ENCODE assay signal across 10 mouse cellular contexts in the genomic region with DNA sequence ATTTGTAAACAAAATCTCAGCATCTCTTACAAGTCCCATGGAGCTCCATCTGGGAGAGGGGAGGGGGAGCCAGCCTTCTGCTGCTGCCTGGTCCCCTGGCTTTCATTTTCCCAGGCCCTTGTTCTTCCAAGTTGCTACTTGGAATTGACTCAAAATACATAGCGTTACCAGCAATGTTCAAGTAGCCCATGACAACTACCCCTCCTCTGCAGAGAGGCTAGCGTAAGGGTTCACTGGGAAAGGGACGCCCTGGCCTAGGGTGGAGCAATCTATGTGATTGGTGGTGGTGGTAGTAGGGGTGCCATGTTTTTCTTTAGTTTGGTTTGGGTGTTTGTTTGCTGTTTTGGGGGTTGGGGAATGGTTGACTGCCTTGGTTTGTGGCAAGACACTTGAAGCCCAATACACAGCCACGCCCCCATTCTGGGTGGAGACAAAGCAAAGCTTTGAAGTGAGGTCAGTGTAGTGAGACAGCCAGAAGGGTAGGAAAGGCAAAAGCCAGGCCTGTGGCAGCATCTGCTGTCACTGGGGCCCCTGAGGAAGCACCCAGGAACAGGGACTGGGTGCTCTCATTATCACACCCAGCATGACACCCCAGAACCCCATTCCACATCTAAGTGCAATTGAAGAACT. TPM values are rescaled to one million over a fixed set of nuclear protein-coding genes. Genes with fewer than 3 reads are reported as not detected.
DNase-seq lines count a peak whose midpoint lies in the region; ATAC-seq and TF ChIP-seq lines count a peak whose summit lies in the region.
"Had no signal": no experiment of that assay in that cellular context is flagged by ENCODE, and none has a peak within 500 bp of the region (broad histone marks: within the 10 kb centered on the region; RNA-seq: fewer than 3 reads in every experiment).

No protein-coding gene starts in this region.

- H3K27ac ChIP-seq in hindbrain, embryonic 10.5 days, result peak overlapping the region; percentile 85
- 0 out of 2 replicates have a peak overlapping the region, but pooled peaks have one; percentile 9 for H3K27ac ChIP-seq in lung, postnatal 0 days (ENCODE audit: low read length)

- no peak overlapping the region for H3K9ac ChIP-seq in lung, postnatal 0 days (replicated peaks; ENCODE audit: low read depth)

- H3K4me2 ChIP-seq in lung, postnatal 0 days (replicated peaks; ENCODE audit: low read depth, low read length), result peak overlapping the region; percentile 28; the same call in 1 of the 2 replicates

- no peak for TF ChIP-seq CTCF in lung, postnatal 0 days (IDR thresholded peaks at IDR 0.05)

- WGBS in hindbrain, embryonic 10.5 days, result 67% methylated on average over 4 of the region's 4 CpGs
- 51% methylated on average over 4 of the region's 4 CpGs for WGBS in lung, postnatal 0 days

- DNase-seq in adrenal gland, adult 2 months, result peak; percentile 64
- no peak for DNase-seq in adrenal gland, postnatal 4 days (ENCODE audit: low spot score in 2 of 2)
- peak; percentile 39 for DNase-seq in ES-CJ7 (ENCODE audit: low read depth, low spot score)
- DNase-seq in hindbrain, embryonic 10.5 days (ENCODE audit: low spot score), result peak; percentile 68
- DNase-seq in lung, postnatal 0 days (ENCODE audit: low spot score), result peak; percentile 74
- DNase-seq in ovary, postnatal 14 days (ENCODE audit: low spot score), result no peak
- no peak for DNase-seq in gastrocnemius, postnatal 10 days
- DNase-seq in heart, postnatal 10 days, result no peak

- peak; percentile 48 for TF ChIP-seq EP300 in lung, postnatal 0 days (IDR thresholded peaks at IDR 0.05)

- H3K9me3 ChIP-seq in hindbrain, embryonic 10.5 days, result no peaks in the 10 kb centered on the region
- no peaks in the 10 kb centered on the region for H3K9me3 ChIP-seq in lung, postnatal 0 days (ENCODE audit: low read length)

- ATAC-seq in lung, postnatal 0 days, result peak; percentile 86

- intact Hi-C loops in heart, postnatal 10 days (cut with DNase I), result no loop called here

- peaks cover 47% of the 10 kb centered on the region for H3K4me1 ChIP-seq in hindbrain, embryonic 10.5 days (replicated peaks)
- H3K4me1 ChIP-seq in lung, postnatal 0 days (ENCODE audit: insufficient read depth, low read depth, low read length), result peaks cover 6% of the 10 kb centered on the region; the same call in 1 of the 2 replicates

- no peak overlapping the region for H3K4me3 ChIP-seq in hindbrain, embryonic 10.5 days
- H3K4me3 ChIP-seq in lung, postnatal 0 days (ENCODE audit: low read depth, low read length), result no peak overlapping the region

- no peaks in the 10 kb centered on the region for H3K36me3 ChIP-seq in hindbrain, embryonic 10.5 days
- H3K36me3 ChIP-seq in lung, postnatal 0 days (ENCODE audit: insufficient read depth, low read length), result no peaks in the 10 kb centered on the region

- 0 out of 2 replicates have a peak, but pooled peaks cover 4% of the 10 kb centered on the region for H3K27me3 ChIP-seq in hindbrain, embryonic 10.5 days (ENCODE audit: insufficient read depth, poor library complexity, severe bottlenecking)
- H3K27me3 ChIP-seq in lung, postnatal 0 days (replicated peaks; ENCODE audit: insufficient read depth, low read length), result no peaks in the 10 kb centered on the region

RNA-seq across cellular contexts. Expression of a gene that starts 4.6 kb away (rescaled TPM):
- total RNA-seq in adrenal gland, adult 2 months (2021), result 100 to 1,000 TPM; 199 to 552 TPM
- polyA plus RNA-seq in adrenal gland, adult 2 months (2012; rRNA removed), result 134 and 233 TPM in 2 replicates
- total RNA-seq in adrenal gland, postnatal 4 days (2021), result 100 to 1,000 TPM; 192 to 213 TPM
- polyA plus RNA-seq in hindbrain, embryonic 10.5 days (2016; fragmentation: Nextera tagmentation; extraction: Ambion mirVana), result 20.1 and 20.5 TPM in 2 replicates
- polyA plus RNA-seq in lung, postnatal 0 days (2015; fragmentation: Nextera tagmentation; extraction: Ambion mirVana), result 41.4 and 51.8 TPM in 2 replicates
- total RNA-seq in gastrocnemius, postnatal 10 days (2021), result 100 to 1,000 TPM; 110 to 114 TPM
- total RNA-seq in heart, postnatal 10 days (2021), result 100 to 1,000 TPM; 128 to 164 TPM

RNA-seq across cellular contexts. Expression of a gene that starts 58.1 kb away (rescaled TPM):
- under 1 TPM; 0.41 to 0.89 TPM for total RNA-seq in adrenal gland, adult 2 months (2021)
- polyA plus RNA-seq in adrenal gland, adult 2 months (2012; rRNA removed), result 0.04 TPM in 1 of 2 replicates, not detected in the other
- under 1 TPM; 0.31 to 0.42 TPM for total RNA-seq in adrenal gland, postnatal 4 days (2021)
- not detected in 2 replicates for polyA plus RNA-seq in hindbrain, embryonic 10.5 days (2016; fragmentation: Nextera tagmentation; extraction: Ambion mirVana)
- 0.21 and 0.27 TPM in 2 replicates for polyA plus RNA-seq in lung, postnatal 0 days (2015; fragmentation: Nextera tagmentation; extraction: Ambion mirVana)
- 1 to 10 TPM in 1 of 2 experiments, under 1 TPM in 1; 0.79 to 1.3 TPM for total RNA-seq in gastrocnemius, postnatal 10 days (2021)
- under 1 TPM in 1 of 2 experiments, not detected in 1; 0.31 TPM for total RNA-seq in heart, postnatal 10 days (2021)
- total RNA-seq: left cerebral cortex, postnatal 25 days had no signal
- polyA plus RNA-seq: spleen, adult 2 months had no signal

Comparison
In these comparisons a context has a peak if more than half of its experiments do, and no peak if none do; other contexts are left out.
1. DNase-seq: peak in adrenal gland, adult 2 months (single experiment), ES-CJ7 (single experiment), hindbrain, embryonic 10.5 days (single experiment) and lung, postnatal 0 days (single experiment); none in adrenal gland, postnatal 4 days (0 of 2), ovary, postnatal 14 days (single experiment), gastrocnemius, postnatal 10 days (single experiment) and heart, postnatal 10 days (0 of 2).